Mouse (Mus musculus): ENCODE measurements around the gene Gsto2. TPM values are rescaled to one million over a fixed set of nuclear protein-coding genes. Genes with fewer than 3 reads are reported as not detected.

The Gsto2 gene
- polyA plus RNA-seq, 1 experiment: 0.32 TPM

DNA sequence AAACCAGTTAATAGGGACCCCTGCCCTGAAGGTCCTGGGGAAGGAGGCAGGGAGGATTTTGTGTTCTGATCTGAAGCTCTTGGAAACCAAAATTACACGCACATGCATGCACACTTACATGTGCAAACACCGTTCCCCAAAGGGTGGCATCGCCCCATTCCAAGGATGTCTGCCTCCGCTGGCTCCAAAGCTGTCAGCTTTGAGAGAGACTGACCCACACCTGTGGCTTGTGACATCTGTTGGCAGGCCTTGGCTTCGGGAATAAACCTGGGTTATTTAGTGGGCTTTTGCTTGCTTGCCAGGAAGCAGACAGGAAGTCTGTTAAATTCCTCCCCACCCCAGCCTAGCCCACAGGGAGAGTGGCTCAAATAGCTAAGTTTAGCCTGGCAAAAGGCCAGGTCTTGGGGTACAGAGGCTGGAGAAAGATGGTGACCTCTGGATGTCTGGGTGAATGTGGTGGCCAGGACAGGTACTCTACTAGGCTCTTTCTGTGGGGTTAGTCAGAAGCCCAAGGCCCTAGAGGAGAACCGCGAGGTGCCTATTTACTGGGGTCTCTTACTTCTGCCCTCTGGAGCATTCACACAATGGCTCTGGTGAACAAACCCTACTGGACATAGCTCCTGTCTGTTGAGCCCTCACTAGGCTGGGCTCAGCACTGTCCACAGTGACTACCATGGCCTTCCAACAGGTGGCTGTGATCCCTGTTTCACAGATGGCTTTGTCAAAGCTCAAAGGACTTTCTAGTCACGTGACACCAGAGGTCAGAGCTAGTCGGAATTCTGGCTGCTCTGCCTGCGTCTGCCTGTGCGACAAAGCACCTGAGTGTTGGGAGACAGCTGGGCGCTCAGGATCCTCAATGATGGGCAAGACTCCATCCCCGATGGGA lies 37.2 kb downstream of the Gsto2 start:
- 67% methylated on average over 13 of the region's 13 CpGs for WGBS

DNA sequence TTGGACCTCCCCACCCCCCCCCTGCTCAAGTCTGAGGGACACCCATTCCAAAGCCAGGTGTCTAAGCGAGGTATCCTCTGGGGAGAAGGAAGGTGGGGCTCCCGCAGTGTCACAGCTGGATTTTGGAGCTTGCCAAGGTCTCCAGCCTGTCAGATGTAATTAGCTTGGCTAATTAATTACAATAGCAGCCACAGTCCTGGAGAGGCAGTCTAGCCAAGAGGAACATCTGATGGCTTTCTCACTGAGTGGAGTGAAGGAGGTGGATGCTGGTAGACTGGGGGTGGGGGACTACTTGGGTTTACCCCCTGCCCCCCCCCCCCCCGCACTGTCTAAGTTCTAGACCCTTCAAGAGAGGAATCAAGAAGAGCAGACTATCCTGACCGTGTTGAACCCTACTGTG lies 38.3 kb downstream of the Gsto2 start:
- Histone ChIP-seq H3K27ac (ENCODE audit: insufficient read depth, low read length) (no peak overlapping the region), H3K36me3 (ENCODE audit: control insufficient read depth, insufficient read depth, low read length) (peaks cover 2% of the 10 kb centered on the region; the same call in 1 of the 2 replicates), H3K27me3 (ENCODE audit: control insufficient read depth, insufficient read depth, low read length) (no peaks in the 10 kb centered on the region), H3K4me3 (ENCODE audit: extremely low read depth, insufficient read depth, insufficient read length) (no peak overlapping the region), H3K4me1 (ENCODE audit: control insufficient read depth, insufficient read depth, insufficient read length) (peaks cover 29% of the 10 kb centered on the region)
- TF ChIP-seq CTCF (IDR thresholded peaks at IDR 0.05; ENCODE audit: extremely low read depth, insufficient read depth, insufficient read length, insufficient replicate concordance) (no peak), POLR2A (IDR thresholded peaks at IDR 0.05; ENCODE audit: low read depth, low read length) (no peak)
- no peak for DNase-seq (ENCODE audit: low read depth in 1 of 2, low spot score in 2 of 2)
- 92% methylated on average over 4 of the region's 4 CpGs for WGBS

More for the DNA sequence above, 37.2 kb downstream of the Gsto2 start:
- H3K27me3 ChIP-seq (ENCODE audit: control insufficient read depth, insufficient read depth, low read length): no peaks in the 10 kb centered on the region
- peaks cover 6% of the 10 kb centered on the region for H3K36me3 ChIP-seq (ENCODE audit: control insufficient read depth, insufficient read depth, low read length)
- no peak for DNase-seq (ENCODE audit: low read depth in 1 of 2, low spot score in 2 of 2)
- no peak overlapping the region for H3K27ac ChIP-seq (ENCODE audit: insufficient read depth, low read length)
- no peak overlapping the region for H3K4me3 ChIP-seq (ENCODE audit: extremely low read depth, insufficient read depth, insufficient read length)
- H3K4me1 ChIP-seq (ENCODE audit: control insufficient read depth, insufficient read depth, insufficient read length): peaks cover 25% of the 10 kb centered on the region
- TF ChIP-seq CTCF (IDR thresholded peaks at IDR 0.05; ENCODE audit: extremely low read depth, insufficient read depth, insufficient read length, insufficient replicate concordance): no peak

DNA sequence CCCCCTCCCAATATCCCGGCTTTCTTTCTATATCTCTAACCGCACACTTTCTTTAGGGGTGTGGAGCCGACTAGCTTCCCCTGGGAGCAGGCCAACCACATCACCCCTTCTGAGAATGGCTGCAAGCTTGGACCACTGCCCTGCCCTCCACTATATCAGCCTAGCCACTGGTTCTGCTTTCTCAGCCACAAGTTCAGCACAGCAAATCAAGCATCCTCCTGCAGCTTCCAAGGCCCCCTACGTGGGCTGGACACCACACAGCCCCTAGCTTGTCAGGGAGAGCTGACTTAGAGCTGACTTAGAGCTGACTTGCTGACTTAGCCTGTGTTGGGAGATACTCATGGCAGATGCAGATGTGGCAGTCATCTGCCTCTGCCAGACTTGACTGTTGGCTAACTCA lies 39.7 kb downstream of the Gsto2 start:
- DNase-seq (ENCODE audit: low read depth in 1 of 2, low spot score in 2 of 2): no peak
- Histone ChIP-seq H3K4me3 (ENCODE audit: extremely low read depth, insufficient read depth, insufficient read length) (no peak overlapping the region), H3K27me3 (ENCODE audit: control insufficient read depth, insufficient read depth, low read length) (no peaks in the 10 kb centered on the region), H3K36me3 (ENCODE audit: control insufficient read depth, insufficient read depth, low read length) (peaks cover 2% of the 10 kb centered on the region; the same call in 1 of the 2 replicates), H3K27ac (ENCODE audit: insufficient read depth, low read length) (peak overlapping the region; percentile 10; the same call in 1 of the 2 replicates), H3K4me1 (ENCODE audit: control insufficient read depth, insufficient read depth, insufficient read length) (peaks cover 37% of the 10 kb centered on the region)
- WGBS: 43% methylated on average over 4 of the region's 4 CpGs
- TF ChIP-seq CTCF (IDR thresholded peaks at IDR 0.05; ENCODE audit: extremely low read depth, insufficient read depth, insufficient read length, insufficient replicate concordance) (no peak), POLR2A (IDR thresholded peaks at IDR 0.05; ENCODE audit: low read depth, low read length) (no peak)

DNA sequence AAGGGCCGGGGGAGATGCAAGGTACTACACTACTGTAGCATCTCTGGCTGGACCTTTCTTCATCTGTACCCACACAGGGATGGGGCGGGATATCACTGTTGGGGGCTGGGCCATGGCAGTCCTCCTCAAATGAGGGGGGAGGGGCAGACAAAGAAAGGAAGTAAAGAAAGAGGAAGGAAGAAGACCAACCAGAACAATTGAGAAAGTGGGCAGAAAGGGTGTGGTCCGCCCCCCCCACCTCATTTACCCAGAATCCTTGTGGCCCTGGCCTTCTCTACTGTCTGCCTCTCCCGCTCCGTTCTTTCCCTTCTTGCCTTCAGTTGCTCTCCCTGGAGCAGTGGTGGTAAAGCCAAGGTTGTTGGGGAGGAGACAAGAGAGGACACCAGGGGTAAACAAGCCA lies 40.3 kb downstream of the Gsto2 start:
- Histone ChIP-seq H3K27me3 (ENCODE audit: control insufficient read depth, insufficient read depth, low read length) (no peaks in the 10 kb centered on the region), H3K27ac (ENCODE audit: insufficient read depth, low read length) (peak overlapping the region; percentile 54; the same call in 1 of the 2 replicates), H3K4me3 (ENCODE audit: extremely low read depth, insufficient read depth, insufficient read length) (no peak overlapping the region), H3K36me3 (ENCODE audit: control insufficient read depth, insufficient read depth, low read length) (no peaks in the 10 kb centered on the region), H3K4me1 (ENCODE audit: control insufficient read depth, insufficient read depth, insufficient read length) (peaks cover 40% of the 10 kb centered on the region)
- 50% methylated on average over 5 of the region's 5 CpGs for WGBS
- no peak for TF ChIP-seq CTCF (IDR thresholded peaks at IDR 0.05; ENCODE audit: extremely low read depth, insufficient read depth, insufficient read length, insufficient replicate concordance)
- TF ChIP-seq POLR2A (IDR thresholded peaks at IDR 0.05; ENCODE audit: low read depth, low read length): no peak
- peak in 1 of 2 experiments; percentile 43 for DNase-seq (ENCODE audit: low read depth in 1 of 2, low spot score in 2 of 2)

DNA sequence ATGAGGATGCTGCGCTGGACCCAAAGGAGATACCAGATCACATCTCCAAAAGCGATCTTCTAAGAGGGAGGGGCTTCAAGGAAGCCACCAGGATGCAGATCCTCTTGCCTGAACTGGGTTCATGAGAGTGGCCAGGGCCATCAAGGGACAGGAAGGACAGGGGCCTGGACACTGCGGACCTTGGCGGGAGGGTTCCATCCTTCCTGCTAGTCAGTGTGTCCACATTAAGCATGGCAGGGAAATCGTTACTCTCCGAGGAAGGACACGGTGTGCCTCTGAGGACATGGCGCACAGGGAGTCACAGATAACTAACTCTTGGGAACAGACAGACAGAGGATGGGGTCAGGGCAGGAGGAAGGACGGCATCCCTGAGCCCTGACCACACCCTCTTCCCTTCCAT lies 42.3 kb downstream of the Gsto2 start:
- no peak for DNase-seq (ENCODE audit: low read depth in 1 of 2, low spot score in 2 of 2)
- Histone ChIP-seq H3K4me1 (ENCODE audit: control insufficient read depth, insufficient read depth, insufficient read length) (peaks cover 40% of the 10 kb centered on the region), H3K27ac (ENCODE audit: insufficient read depth, low read length) (no peak overlapping the region), H3K27me3 (ENCODE audit: control insufficient read depth, insufficient read depth, low read length) (no peaks in the 10 kb centered on the region), H3K4me3 (ENCODE audit: extremely low read depth, insufficient read depth, insufficient read length) (no peak overlapping the region), H3K36me3 (ENCODE audit: control insufficient read depth, insufficient read depth, low read length) (no peaks in the 10 kb centered on the region)
- TF ChIP-seq POLR2A (IDR thresholded peaks at IDR 0.05; ENCODE audit: low read depth, low read length): no peak
- TF ChIP-seq CTCF (IDR thresholded peaks at IDR 0.05; ENCODE audit: extremely low read depth, insufficient read depth, insufficient read length, insufficient replicate concordance): no peak
- 92% methylated on average over 9 of the region's 9 CpGs for WGBS

DNA sequence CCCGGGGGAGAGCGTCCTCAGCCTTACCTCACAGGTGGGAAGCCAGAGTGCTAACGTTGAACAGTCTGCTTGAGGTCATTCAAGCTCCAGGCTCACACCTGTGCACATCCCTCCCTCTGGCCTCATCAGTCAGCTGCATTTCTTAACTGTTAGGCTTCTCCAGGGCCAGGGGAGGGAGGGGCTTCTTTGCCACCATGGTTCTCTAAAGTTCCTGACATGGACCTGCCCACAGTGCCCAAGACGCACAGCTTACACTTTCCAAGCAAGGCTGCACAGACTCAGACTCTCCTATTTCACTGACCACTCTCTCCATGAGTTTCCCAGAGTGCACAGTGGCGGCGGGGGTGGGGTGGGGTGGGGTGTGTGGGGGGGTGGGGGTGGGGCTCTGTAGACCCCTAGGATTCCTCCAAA lies 43.6 kb downstream of the Gsto2 start:
- no peak for TF ChIP-seq POLR2A (IDR thresholded peaks at IDR 0.05; ENCODE audit: low read depth, low read length)
- no peaks in the 10 kb centered on the region for H3K36me3 ChIP-seq (ENCODE audit: control insufficient read depth, insufficient read depth, low read length)
- no peak for DNase-seq (ENCODE audit: low read depth in 1 of 2, low spot score in 2 of 2)
- H3K27me3 ChIP-seq (ENCODE audit: control insufficient read depth, insufficient read depth, low read length): no peaks in the 10 kb centered on the region
- peaks cover 38% of the 10 kb centered on the region for H3K4me1 ChIP-seq (ENCODE audit: control insufficient read depth, insufficient read depth, insufficient read length)
- 61% methylated on average over 6 of the region's 6 CpGs for WGBS
- no peak overlapping the region for H3K4me3 ChIP-seq (ENCODE audit: extremely low read depth, insufficient read depth, insufficient read length)
- peak overlapping the region; percentile 6 for H3K27ac ChIP-seq (ENCODE audit: insufficient read depth, low read length)
